Mouse (Mus musculus) heart, embryonic 15.5 days (tissue): ENCODE data around the gene Wwox. TPM values are rescaled to one million over a fixed set of nuclear protein-coding genes. Genes with fewer than 3 reads are reported as not detected.

Experiments used
- ATAC-seq: fragments of 200-750 bp; cut with Nextera tagmentation; replicated peaks from 2 replicates; pipeline ENCODE4 v1.8.0; 2017; ENCODE audit warnings: low read depth, moderate TSS enrichment; ENCODE audit not compliant: insufficient number of reproducible peaks, insufficient read depth, low FRiP score
- H3K27ac ChIP-seq: fragments of 300-500 bp; sonication (generic); 2 replicates; pipeline ENCODE4 v1.5.1; 2015; ENCODE audit warnings: mild to moderate bottlenecking, inconsistent platforms
- H3K27me3 ChIP-seq: fragments of 300-500 bp; sonication (generic); 2 replicates; pipeline ENCODE4 v1.6.1; 2015; ENCODE audit warnings: inconsistent platforms
- H3K36me3 ChIP-seq: fragments of 300-500 bp; sonication (generic); 2 replicates; pipeline ENCODE4 v1.6.1; 2015; ENCODE audit warnings: mild to moderate bottlenecking, inconsistent platforms
- H3K4me1 ChIP-seq: fragments of 300-500 bp; sonication (generic); replicated peaks from 2 replicates; pipeline ENCODE4 v1.6.1; 2015; ENCODE audit warnings: inconsistent platforms
- H3K4me2 ChIP-seq: fragments of 300-500 bp; sonication (generic); 2 replicates; pipeline ENCODE4 v1.6.1; 2015; ENCODE audit warnings: inconsistent platforms, mild to moderate bottlenecking, moderate library complexity
- H3K4me3 ChIP-seq: fragments of 300-500 bp; sonication (generic); 2 replicates; pipeline ENCODE4 v1.5.1; 2015; ENCODE audit warnings: mild to moderate bottlenecking, inconsistent platforms
- H3K9ac ChIP-seq: fragments of 300-500 bp; sonication (generic); 2 replicates; pipeline ENCODE4 v1.6.1; 2015; ENCODE audit warnings: mild to moderate bottlenecking, inconsistent platforms
- H3K9me3 ChIP-seq: fragments of 300-500 bp; sonication (generic); replicated peaks from 2 replicates; pipeline ENCODE4 v1.6.1; 2016; ENCODE audit warnings: inconsistent platforms
- WGBS: fragments of 180-500 bp; shearing (Covaris S2); methylation state at CpG from one replicate; pipeline ENCODE4 v1.1.7; 2015; ENCODE audit warnings: mixed read lengths; 5-methylcytosine and 5-hydroxymethylcytosine counted together
- polyA plus RNA-seq: library from polyadenylated mRNA; unstranded; fragments of >200 nt; fragmentation: Nextera tagmentation; extraction: Ambion mirVana; gene quantifications from 2 replicates; pipeline ENCODE4 v1.2.1, GENCODE M21; 2015

Wwox gene
- polyA plus RNA-seq, 1 experiment from 2014 or later = 10.9 TPM

DNA sequence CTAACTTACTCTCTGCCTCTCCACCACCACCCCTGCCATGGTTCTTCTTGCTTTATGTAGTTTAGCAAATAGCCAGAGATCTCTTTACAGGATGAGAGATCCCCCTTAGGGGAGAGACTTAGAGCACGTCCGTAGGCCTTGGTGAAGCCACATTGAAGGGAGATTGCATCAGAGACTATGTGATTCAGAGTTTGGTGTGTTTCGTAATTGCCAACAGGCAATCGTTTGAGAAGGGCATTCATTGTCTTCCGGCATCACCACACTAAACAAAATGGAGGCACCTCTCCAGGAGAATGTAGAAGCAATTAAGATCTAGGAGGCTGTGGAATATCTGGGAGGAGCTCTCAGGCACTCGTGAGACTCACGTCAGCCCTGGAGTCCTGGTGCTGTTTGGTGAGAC is 408.2 kb downstream of the Wwox start:
- no peaks in the 10 kb centered on the region for H3K36me3 ChIP-seq
- H3K4me3 ChIP-seq = no peak overlapping the region
- H3K4me2 ChIP-seq = no peak overlapping the region
- no peaks in the 10 kb centered on the region for H3K9me3 ChIP-seq
- WGBS = 89% methylated on average over 7 of the region's 7 CpGs
- 0 out of 2 replicates have a peak, but pooled peaks cover 2% of the 10 kb centered on the region for H3K4me1 ChIP-seq
- H3K27ac ChIP-seq = no peak overlapping the region
- no peak overlapping the region for H3K9ac ChIP-seq
- no peaks in the 10 kb centered on the region for H3K27me3 ChIP-seq
- ATAC-seq = no peak

GRCm38 (mm10) chr8:114849461-114849860 is 410.0 kb downstream of the Wwox start:
- no peak for ATAC-seq
- no peaks in the 10 kb centered on the region for H3K9me3 ChIP-seq
- no peak overlapping the region for H3K9ac ChIP-seq
- no peak overlapping the region for H3K4me2 ChIP-seq
- no peak overlapping the region for H3K27ac ChIP-seq
- WGBS = 75% methylated on average over 9 of the region's 9 CpGs
- H3K4me1 ChIP-seq = 0 out of 2 replicates have a peak, but pooled peaks cover 2% of the 10 kb centered on the region
- H3K4me3 ChIP-seq = no peak overlapping the region
- H3K36me3 ChIP-seq = no peaks in the 10 kb centered on the region
- H3K27me3 ChIP-seq = no peaks in the 10 kb centered on the region

DNA sequence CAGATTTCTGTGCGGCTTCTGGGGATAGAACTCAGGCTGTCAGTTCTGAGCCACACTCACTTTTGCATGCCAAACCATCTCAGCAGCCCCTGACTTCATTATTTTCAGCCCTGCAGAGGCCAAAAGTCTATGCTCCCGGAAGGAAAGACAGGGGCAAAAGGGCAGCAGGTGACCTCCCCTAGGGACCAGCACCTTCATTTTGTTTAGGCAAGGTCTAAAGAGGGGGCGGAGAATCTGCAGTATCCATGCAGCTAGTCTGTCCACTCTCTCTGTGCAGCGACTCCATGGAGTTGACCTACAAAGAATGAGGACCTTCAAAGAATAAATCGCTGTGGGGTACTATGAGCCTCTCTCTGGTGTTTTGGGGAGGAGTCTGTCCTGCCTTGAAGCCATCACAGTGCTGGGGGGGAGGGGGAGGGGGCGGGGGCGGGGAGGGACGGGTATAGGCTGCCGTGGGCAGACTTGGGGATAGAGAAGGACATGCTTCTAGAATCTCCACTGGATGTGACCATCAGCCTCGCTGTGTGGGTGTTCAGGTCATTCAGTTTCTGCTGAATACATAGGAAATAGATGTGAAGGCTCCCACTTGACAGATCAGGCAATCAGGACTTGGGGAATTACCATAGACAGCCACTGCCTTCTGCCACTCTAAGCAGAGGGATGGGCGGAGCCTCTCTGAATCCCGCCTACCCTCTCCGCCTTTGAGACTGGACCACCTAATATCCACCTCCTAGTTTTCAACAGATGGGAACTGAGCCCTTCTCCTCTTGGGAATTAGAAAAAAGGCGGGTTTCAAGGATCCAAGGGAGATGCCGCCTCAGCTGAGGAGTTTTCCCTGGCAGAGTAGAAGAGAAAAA is 410.8 kb downstream of the Wwox start:
- Histone ChIP-seq H3K27me3 (no peaks in the 10 kb centered on the region), H3K4me3 (no peak overlapping the region), H3K9me3 (no peaks in the 10 kb centered on the region), H3K36me3 (no peaks in the 10 kb centered on the region), H3K4me2 (no peak overlapping the region), H3K27ac (no peak overlapping the region), H3K9ac (no peak overlapping the region), H3K4me1 (0 out of 2 replicates have a peak, but pooled peaks cover 2% of the 10 kb centered on the region)
- 49% methylated on average over 15 of the region's 15 CpGs for WGBS
- no peak for ATAC-seq

GRCm38 (mm10) chr8:114853765-114854164 is 414.3 kb downstream of the Wwox start:
- no peak overlapping the region for H3K27ac ChIP-seq
- H3K9ac ChIP-seq = no peak overlapping the region
- WGBS = 90% methylated on average over 4 of the region's 4 CpGs
- no peaks in the 10 kb centered on the region for H3K27me3 ChIP-seq
- H3K4me1 ChIP-seq = no peaks in the 10 kb centered on the region
- no peak for ATAC-seq
- no peak overlapping the region for H3K4me3 ChIP-seq
- no peaks in the 10 kb centered on the region for H3K9me3 ChIP-seq
- H3K36me3 ChIP-seq = no peaks in the 10 kb centered on the region
- no peak overlapping the region for H3K4me2 ChIP-seq

DNA sequence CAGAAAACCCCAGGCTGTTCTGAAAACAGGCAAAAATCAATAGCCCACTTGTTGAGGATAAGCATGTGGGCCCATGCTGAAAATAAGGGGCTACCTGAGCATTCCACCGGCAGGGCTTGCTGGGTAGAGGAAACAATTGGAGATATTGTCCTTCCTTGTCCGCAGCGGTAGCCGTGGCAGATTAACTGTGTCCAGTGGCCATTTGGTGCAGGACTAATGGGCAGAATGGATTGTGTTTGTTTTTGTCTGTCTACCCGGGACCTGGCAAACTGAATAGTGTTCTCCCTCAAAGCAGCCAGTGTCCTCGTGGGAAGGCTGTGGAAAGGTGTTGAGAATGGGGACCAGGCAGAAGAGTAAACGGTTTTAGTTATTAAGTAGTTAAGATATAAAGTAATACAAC is 416.4 kb downstream of the Wwox start:
- 62% methylated on average over 7 of the region's 7 CpGs for WGBS
- H3K9ac ChIP-seq = no peak overlapping the region
- H3K4me2 ChIP-seq = no peak overlapping the region
- no peaks in the 10 kb centered on the region for H3K36me3 ChIP-seq
- no peaks in the 10 kb centered on the region for H3K27me3 ChIP-seq
- no peak overlapping the region for H3K4me3 ChIP-seq
- no peaks in the 10 kb centered on the region for H3K4me1 ChIP-seq
- no peak for ATAC-seq
- no peaks in the 10 kb centered on the region for H3K9me3 ChIP-seq
- H3K27ac ChIP-seq = no peak overlapping the region

- Histone ChIP-seq H3K27me3 (no peaks in the 10 kb centered on the region), H3K4me1 (no peaks in the 10 kb centered on the region), H3K9ac (no peak overlapping the region), H3K4me3 (no peak overlapping the region), H3K36me3 (no peaks in the 10 kb centered on the region), H3K4me2 (no peak overlapping the region), H3K9me3 (no peaks in the 10 kb centered on the region), H3K27ac (no peak overlapping the region)
- ATAC-seq = no peak
- WGBS = 76% methylated on average over 3 of the region's 3 CpGs
These were observed 426.5 kb downstream of the Wwox start for GRCm38 (mm10) chr8:114865911-114866310.

DNA sequence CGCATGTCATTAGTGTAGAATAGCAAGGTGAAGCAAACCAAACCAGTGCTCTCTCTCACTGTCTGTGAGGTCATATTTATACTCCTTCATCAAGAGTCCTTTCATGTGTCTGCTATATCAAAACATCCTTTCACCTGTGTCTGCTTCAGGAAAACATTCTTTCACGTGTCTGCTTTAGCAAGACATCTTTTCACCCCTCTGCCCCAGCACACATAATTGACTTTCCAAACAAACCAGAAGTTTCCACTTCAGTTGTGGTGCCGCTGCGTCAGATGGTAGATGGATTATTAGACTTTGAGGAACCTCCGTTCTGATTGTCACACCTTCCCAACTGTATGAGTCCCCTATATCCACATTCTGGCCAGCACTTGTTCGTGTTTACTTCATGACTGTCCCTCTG is 429.9 kb downstream of the Wwox start:
- Histone ChIP-seq H3K9me3 (no peaks in the 10 kb centered on the region), H3K27ac (no peak overlapping the region), H3K4me3 (no peak overlapping the region), H3K4me2 (no peak overlapping the region), H3K27me3 (no peaks in the 10 kb centered on the region), H3K4me1 (no peaks in the 10 kb centered on the region), H3K36me3 (no peaks in the 10 kb centered on the region), H3K9ac (no peak overlapping the region)
- ATAC-seq = no peak
- WGBS = 91% methylated on average over 6 of the region's 6 CpGs

GRCm38 (mm10) chr8:114870410-114870809 is 431.0 kb downstream of the Wwox start:
- Histone ChIP-seq H3K4me2 (no peak overlapping the region), H3K4me1 (no peaks in the 10 kb centered on the region; the same call in 1 of the 2 replicates), H3K9ac (no peak overlapping the region), H3K9me3 (no peaks in the 10 kb centered on the region), H3K27ac (no peak overlapping the region), H3K27me3 (no peaks in the 10 kb centered on the region), H3K36me3 (no peaks in the 10 kb centered on the region), H3K4me3 (no peak overlapping the region)
- no peak for ATAC-seq
- 79% methylated on average over 8 of the region's 8 CpGs for WGBS

DNA sequence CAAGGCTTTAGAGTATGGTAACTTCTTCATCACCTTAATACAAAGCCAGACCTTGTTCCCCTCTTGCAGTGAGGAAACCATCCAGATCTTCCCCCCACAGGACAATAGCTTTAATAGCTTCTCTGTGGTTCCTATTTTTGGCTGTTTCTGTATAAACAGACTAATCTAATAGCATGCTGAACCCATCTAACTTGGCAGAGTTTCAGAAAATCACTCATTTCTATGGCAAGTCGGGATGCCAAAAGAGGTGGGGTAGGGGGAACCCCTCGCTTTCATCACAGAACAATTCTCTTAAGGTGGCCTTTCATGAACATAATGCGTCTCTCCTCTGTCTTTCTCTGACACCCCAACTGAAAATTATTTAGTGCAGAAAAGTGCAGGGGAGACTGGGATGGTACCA is 433.0 kb downstream of the Wwox start:
- no peak overlapping the region for H3K4me2 ChIP-seq
- H3K4me1 ChIP-seq = peaks cover 16% of the 10 kb centered on the region
- H3K9ac ChIP-seq = no peak overlapping the region
- no peaks in the 10 kb centered on the region for H3K36me3 ChIP-seq
- ATAC-seq = no peak
- no peak overlapping the region for H3K4me3 ChIP-seq
- no peak overlapping the region for H3K27ac ChIP-seq
- no peaks in the 10 kb centered on the region for H3K27me3 ChIP-seq
- no peaks in the 10 kb centered on the region for H3K9me3 ChIP-seq
- WGBS = 52% methylated on average over 3 of the region's 3 CpGs

GRCm38 (mm10) chr8:114875161-114875560 is 435.7 kb downstream of the Wwox start:
- no peak for ATAC-seq
- H3K27me3 ChIP-seq = no peaks in the 10 kb centered on the region
- 76% methylated on average over 5 of the region's 5 CpGs for WGBS

GRCm38 (mm10) chr8:114876161-114876611 is 436.7 kb downstream of the Wwox start:
- no peaks in the 10 kb centered on the region for H3K27me3 ChIP-seq
- no peak for ATAC-seq
- 39% methylated on average over 11 of the region's 11 CpGs for WGBS
- H3K27ac ChIP-seq = peak overlapping the region; percentile 55
- no peaks in the 10 kb centered on the region for H3K36me3 ChIP-seq
- H3K4me1 ChIP-seq = peaks cover 27% of the 10 kb centered on the region
- no peak overlapping the region for H3K4me3 ChIP-seq
- no peak overlapping the region for H3K9ac ChIP-seq
- no peaks in the 10 kb centered on the region for H3K9me3 ChIP-seq
- 0 out of 2 replicates have a peak overlapping the region, but pooled peaks have one; percentile 14 for H3K4me2 ChIP-seq

More at GRCm38 (mm10) chr8:114875161-114875560, 435.7 kb downstream of the Wwox start:
- Histone ChIP-seq H3K4me2 (no peak overlapping the region), H3K9ac (no peak overlapping the region), H3K4me1 (peaks cover 27% of the 10 kb centered on the region), H3K27ac (no peak overlapping the region), H3K9me3 (no peaks in the 10 kb centered on the region), H3K4me3 (no peak overlapping the region), H3K36me3 (no peaks in the 10 kb centered on the region)
